Mouse (Mus musculus) heart, postnatal 0 days (tissue): ENCODE results near the gene Atxn1.

Experiments used
- CTCF ChIP-seq: IDR thresholded peaks from 2 replicates; pipeline ENCODE4 v1.5.1; 2016; ENCODE audit warnings: antibody characterized with exemption, control low read depth, low read depth
- EP300 ChIP-seq: IDR thresholded peaks from 2 replicates; pipeline ENCODE4 v1.6.1; 2016; ENCODE audit warnings: antibody characterized with exemption, low read depth

DNA sequence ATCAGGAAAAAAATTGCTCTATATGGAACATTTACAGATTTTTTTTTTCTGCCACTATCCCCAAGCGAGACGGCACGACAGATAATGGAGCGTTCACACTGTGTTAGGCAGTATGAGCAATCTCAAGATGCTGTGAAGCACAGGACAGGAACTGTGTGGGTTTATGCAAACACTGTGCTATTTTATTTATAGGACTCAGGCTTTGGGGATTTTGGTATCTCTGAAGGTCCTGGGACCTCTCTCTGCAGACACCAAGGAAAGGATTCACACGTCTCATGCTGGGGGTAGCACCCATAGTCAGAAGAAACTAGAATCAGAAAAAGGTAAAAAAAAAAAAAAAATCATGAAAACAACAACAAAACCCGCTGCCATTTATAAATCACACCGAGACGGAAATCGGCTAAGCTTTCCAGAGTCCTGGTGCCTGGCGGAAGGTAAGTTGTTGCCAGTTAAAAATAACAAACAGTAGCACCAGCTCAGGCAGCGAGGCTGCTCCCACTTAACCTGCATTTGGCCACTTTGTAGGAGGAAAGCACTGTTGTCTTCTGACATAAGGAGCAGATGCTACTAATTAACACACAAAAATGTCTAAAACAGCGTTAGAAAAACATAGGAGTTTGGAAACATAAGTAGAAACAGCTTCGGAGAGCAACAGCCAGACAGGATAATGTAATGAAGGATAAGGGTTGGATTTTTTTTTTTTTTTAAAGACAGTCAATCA is 102.8 kb downstream of the Atxn1 start:
- no peak for TF ChIP-seq CTCF
- TF ChIP-seq EP300 = no peak
